Mouse (Mus musculus): ENCODE results near the gene Trip11.

Gene Trip11

GRCm38 (mm10) chr12:101897113-101897512, 16.0 kb downstream of the Trip11 start:
- DNase-seq (ENCODE audit: low spot score in 2 of 2): no peak

- no peak for DNase-seq (ENCODE audit: low spot score in 2 of 2)
These were observed 19.8 kb downstream of the Trip11 start for GRCm38 (mm10) chr12:101893296-101893695.

DNA sequence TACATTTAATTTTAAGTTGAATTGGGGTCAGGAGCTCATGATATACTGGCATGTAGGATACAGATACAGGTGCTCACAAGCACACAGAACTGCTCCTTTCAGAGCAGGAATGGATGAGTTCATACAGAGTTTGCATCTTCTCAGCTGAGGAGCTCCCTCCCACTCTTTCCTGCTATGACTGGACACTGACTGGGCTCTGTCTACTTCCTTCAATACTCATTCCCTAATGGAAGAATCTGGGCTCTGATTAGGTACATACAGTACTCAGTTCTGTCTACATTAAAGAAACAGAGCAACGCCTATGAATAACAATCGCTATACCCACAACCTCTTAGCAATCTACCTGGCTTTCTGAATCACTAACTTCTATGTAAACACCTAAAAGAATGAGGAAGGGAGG, 20.2 kb downstream of the Trip11 start:
- DNase-seq (ENCODE audit: low spot score in 2 of 2): no peak

- DNase-seq (ENCODE audit: low spot score in 2 of 2): no peak
These were observed 22.0 kb downstream of the Trip11 start for GRCm38 (mm10) chr12:101891066-101891465.

DNA sequence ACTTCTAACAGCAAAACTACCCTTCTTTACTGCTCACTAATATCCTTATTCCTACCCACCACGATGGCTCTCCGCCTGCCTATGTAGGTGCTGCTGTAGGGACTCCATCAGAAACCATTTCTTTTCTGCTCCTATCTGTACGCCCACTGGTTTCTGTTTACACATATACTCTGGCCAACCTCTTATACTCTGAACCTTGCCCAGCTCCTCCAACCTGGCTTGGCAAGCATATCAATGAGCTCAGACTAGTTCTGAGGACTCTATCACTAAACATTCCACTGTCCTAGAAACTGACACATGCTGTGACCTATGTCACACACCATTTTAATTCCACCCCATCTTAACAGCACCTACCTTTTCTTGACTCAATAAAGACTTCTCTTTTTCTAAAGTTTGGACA, 23.7 kb downstream of the Trip11 start:
- no peak for DNase-seq (ENCODE audit: low spot score in 2 of 2)

DNA sequence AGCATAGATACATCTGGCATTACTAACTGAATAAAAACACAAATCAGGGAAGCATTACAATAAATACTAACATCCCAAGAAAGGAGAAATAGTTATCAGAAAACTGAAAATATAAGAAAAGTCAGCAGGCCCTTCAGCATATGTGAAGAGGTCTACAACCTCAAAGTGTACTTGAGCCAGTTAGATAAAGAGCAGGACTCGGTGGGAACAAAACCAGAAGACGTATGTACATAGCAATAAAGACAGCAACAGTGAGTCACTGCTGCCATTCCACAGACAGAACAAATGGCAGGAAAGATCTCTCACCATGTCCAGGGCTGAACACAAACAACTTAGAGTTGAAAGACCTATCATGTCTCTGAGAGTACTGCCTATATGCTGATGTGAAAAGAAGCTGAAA, 24.8 kb downstream of the Trip11 start:
- no peak for DNase-seq (ENCODE audit: low spot score in 2 of 2)

GRCm38 (mm10) chr12:101884926-101885325, 28.1 kb downstream of the Trip11 start:
- no peak for DNase-seq (ENCODE audit: low spot score in 2 of 2)

DNA sequence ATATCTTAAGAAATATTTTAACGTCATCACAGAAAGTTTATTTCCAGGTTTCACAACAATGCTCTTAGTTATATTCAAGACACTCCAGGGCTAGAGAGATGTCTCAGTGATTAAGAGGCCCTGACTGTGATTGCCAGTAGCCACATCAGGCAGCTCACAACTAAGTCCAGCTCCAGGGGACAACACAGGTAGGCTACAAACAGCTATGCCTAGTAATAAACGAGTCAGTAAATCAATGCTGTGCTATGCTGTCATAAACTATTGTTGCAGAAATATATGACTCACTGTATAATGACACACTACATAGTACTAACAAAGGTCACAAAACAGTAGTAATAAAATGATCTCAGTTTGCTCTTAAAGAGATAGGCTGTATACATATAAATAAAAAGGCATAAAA, 36.7 kb downstream of the Trip11 start:
- DNase-seq (ENCODE audit: low spot score in 2 of 2): no peak

- no peak for DNase-seq (ENCODE audit: low spot score in 2 of 2)
These were observed 38.0 kb downstream of the Trip11 start for GRCm38 (mm10) chr12:101875107-101875506.

- no peak for DNase-seq (ENCODE audit: low spot score in 2 of 2)
These were observed 50.6 kb downstream of the Trip11 start for GRCm38 (mm10) chr12:101862286-101862964.

DNA sequence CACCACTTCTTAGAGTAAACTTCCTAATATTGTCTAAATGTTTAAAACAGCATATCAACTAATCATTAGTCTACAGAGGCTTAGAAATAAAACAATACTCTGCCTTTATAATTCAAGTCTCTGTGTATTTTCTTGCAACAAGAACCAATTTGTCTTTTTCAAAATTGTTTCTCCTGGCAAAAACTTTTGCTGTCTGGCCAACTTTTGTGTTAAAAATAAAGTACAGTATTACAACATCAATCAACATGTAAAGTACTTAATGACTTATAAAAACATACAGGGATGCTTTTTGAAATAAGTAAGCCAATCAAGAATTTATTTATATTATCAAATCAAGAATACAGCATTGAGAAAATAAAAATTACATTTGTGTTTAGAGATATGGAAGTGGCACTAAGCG, 52.8 kb downstream of the Trip11 start:
- no peak for DNase-seq (ENCODE audit: low spot score in 2 of 2)

DNA sequence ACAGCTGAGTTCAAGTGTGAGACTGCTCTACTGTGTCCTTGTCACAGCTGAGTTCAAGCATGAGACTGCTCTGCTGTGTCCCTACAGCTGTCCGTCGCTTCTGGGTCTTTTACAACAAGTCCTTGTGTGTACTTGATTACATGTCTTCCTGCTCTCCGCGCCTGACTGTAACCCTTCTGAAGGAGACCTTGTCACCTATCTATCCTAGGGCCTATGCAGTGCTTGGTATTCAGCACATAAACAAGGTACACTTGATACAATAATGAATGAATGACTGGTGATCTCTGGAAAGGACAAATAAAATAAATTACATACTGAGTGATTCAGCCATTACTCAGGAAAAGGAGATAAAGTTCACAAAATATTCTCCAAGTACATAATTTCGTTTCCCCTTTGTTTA, 55.1 kb downstream of the Trip11 start:
- no peak for DNase-seq (ENCODE audit: low spot score in 2 of 2)

GRCm38 (mm10) chr12:101854336-101854735, 58.7 kb downstream of the Trip11 start:
- DNase-seq (ENCODE audit: low spot score in 2 of 2): no peak

GRCm38 (mm10) chr12:101851846-101852564, 61.1 kb downstream of the Trip11 start:
- DNase-seq (ENCODE audit: low spot score in 2 of 2): no peak

DNA sequence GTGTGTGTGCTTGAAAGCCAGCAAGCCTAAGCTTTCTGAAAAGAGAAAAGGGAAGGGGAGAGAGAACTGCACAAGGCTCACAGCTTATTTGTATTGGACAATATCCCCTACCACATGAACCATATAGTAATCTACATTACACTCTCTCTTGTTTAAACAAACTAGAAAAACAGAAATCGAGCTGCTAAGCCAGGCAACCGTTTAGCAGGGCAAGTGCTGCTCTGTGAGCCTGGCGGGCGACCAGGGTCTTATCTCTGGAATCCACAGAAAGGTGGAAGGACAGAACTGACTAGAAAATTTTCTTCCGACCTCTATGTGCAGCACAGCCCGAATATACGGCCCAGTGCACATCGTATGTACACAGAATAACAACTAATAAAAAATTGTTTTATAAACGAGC, 61.8 kb downstream of the Trip11 start:
- no peak for DNase-seq (ENCODE audit: low spot score in 2 of 2)

DNA sequence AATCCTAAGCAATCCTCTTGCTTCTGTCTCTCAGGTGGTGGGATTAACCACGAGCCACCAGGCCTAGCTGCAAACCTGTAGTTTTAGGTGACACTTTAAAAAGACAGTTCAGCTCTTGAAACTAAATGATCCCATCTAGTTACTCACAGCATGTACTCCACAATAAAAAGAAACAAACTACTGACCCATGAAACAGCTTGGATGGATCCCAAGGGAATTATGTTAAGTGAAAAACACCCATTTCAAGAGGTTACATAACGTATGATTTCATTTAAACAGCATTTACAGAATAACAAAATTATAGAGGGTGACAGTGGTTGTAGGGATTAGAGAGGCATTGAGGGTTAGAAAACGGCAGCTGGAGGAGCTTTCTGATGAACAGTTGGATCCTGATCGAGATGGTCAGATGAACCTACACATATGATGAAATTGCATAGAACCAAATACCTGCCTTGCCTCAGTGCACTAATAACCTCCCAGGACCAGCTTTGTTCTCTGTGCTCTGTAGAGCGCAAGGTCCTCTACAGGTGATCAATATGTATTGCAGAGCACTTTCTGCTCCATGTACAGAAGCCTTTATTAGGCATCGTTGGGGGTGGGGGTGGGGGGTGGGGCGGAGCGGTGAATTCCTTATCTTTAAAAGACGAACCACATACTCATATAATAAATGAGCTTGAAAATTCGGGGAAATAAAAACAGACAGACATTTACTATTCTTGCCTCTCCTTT, 76.4 kb downstream of the Trip11 start:
- DNase-seq (ENCODE audit: low spot score in 2 of 2): no peak

GRCm38 (mm10) chr12:101834715-101835114, 78.4 kb downstream of the Trip11 start:
- no peak for DNase-seq (ENCODE audit: low spot score in 2 of 2)

DNA sequence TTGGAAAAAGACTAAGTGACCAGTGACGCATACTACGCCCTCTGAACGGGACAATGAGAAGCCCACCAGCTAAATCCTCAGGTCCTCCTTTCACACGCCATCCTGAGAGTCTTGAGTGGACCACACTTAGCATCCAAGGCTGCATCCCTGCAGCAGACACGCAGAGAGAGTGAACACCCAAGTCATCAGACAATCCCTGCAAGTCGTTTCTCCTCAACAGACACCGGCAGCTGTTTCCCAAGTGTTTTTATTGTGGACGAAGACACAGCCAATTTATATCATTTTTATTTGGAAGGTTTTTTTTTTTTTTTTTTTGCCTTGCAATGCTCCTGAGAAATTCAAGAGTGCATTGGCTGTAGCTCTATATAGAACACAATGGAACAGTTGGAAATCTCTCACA, 79.3 kb downstream of the Trip11 start:
- no peak for DNase-seq (ENCODE audit: low spot score in 2 of 2)

DNA sequence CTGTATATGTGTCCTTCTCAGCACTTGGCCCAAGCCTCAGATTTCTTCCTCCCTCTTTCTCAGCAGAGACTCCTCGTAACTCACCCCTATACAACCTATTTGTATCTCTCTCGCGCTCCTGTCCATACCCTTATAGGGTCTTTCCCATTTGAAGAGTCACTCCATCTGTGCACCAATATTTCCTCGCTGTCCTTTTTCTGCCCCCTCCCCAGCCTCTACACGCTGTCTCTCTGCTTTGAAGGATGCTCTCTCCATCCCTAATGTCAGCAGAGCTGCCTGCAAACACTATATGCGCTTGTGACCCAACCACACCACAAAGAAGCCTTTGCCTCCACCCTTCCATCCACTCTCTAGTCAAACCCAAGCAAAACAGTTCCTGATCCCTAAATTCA, 80.0 kb downstream of the Trip11 start:
- no peak for DNase-seq (ENCODE audit: low spot score in 2 of 2)

DNA sequence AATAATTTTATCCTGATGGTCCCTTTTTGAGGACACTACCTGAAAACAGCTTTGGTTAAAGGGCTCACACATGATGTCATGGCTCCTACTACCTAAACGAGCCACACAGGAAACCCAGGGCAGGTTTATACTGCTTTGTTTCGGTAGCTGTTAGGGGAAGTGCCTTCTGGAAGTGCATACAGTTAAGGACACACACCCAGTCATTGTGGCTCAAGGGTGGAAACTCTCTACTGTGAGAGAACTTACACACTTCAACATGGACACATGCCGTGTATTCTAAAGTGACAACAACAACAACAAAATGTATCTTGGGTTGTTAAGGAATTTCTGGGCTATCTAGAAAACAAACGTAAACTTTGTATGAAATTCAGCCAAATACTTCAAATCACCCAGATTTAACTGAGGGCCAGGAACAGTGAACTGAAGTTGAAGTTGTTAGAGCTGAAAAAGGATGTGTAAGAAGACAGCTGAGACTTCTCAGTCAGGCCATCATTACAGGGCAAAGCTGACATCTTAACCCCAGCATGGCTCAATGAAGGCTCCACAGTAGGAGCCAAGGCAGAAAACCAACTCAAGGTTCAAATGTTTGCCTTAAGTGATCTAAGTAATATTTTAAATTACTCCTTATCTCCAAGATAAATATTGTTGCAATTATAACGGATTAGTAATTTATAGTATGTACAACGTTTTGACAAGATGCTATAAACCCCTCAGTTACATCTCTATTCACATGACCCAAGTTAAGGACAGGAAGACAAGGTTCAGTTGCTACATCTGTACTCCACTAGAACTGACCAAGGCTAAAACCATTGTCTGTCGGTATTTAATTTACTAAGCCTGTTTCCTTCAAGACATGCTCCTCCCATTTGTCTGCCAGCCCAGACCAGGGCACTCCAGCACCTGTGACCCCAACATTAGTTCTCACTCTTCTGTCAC, 80.6 kb downstream of the Trip11 start:
- no peak for DNase-seq (ENCODE audit: low spot score in 2 of 2)

GRCm38 (mm10) chr12:101831221-101831620, 81.8 kb downstream of the Trip11 start:
- DNase-seq (ENCODE audit: low spot score in 2 of 2): peak; percentile 44 to 59

DNA sequence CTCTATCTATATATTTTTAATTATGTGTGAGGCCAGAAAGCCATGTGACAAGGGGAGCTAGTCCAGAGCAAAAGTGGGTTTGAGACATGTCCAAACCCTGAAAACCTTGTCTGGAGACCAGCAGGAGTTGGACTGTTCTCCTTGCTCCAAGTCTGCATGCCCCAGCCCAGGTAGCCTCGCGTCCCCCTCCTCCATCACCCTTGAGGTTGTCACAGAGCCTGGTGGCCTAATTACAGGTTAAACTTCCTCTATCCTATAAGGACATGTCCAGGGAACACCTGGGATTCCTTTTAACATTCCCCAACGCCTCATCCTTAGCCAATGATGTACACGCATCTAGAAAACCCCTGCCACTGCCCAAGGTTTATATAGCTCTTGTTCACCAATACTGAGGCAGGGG, 89.9 kb downstream of the Trip11 start:
- DNase-seq (ENCODE audit: low spot score in 2 of 2): peak in 1 of 2 experiments; percentile 53

Data from urinary bladder, postnatal 4 days (tissue).